Mouse (Mus musculus): ENCODE measurements at regions not wholly inside any gene's neighbourhood (a gene's known extent, or its start where the extent isn't known, plus 50 kb on each side); places are given as distances from the start of the nearest gene placed in this dataset.

- H3K27me3 ChIP-seq (ENCODE audit: control insufficient read depth, insufficient read depth, insufficient read length), result no peaks in the 10 kb centered on the region
- H3K79me2 ChIP-seq (ENCODE audit: control insufficient read depth, insufficient read depth), result no peaks in the 10 kb centered on the region
- H3K36me3 ChIP-seq (ENCODE audit: control insufficient read depth, insufficient read depth), result no peaks in the 10 kb centered on the region
- TF ChIP-seq CTCF (IDR thresholded peaks at IDR 0.05; ENCODE audit: control insufficient read depth, insufficient read depth, insufficient read length), result no peak
- TF ChIP-seq MAX (IDR thresholded peaks at IDR 0.05), result no peak
- TF ChIP-seq USF1 (IDR thresholded peaks at IDR 0.05; ENCODE audit: low read depth), result no peak
- no peak for TF ChIP-seq MYOD1 (IDR thresholded peaks at IDR 0.05; ENCODE audit: control insufficient read depth, insufficient read length, low read depth)
- no peak for TF ChIP-seq FOSL1 (IDR thresholded peaks at IDR 0.05; ENCODE audit: insufficient read depth, low read length, poor library complexity, severe bottlenecking)
- TF ChIP-seq CEBPB (IDR thresholded peaks at IDR 0.05; ENCODE audit: low read depth), result no peak
- H3K79me3 ChIP-seq (ENCODE audit: low read depth), result no peaks in the 10 kb centered on the region
- no peak overlapping the region for H3ac ChIP-seq (ENCODE audit: control insufficient read depth, insufficient read length, low read depth)
- no peak overlapping the region for H3K4me3 ChIP-seq (ENCODE audit: insufficient read depth, poor library complexity, severe bottlenecking)
Measured at GRCm38 (mm10) chr13:85498696-85499095, 209.8 kb upstream of the Rasa1 start.

GRCm38 (mm10) chr13:85484790-85485189, 195.9 kb upstream of the Rasa1 start:
- no peaks in the 10 kb centered on the region for H3K27me3 ChIP-seq (ENCODE audit: control insufficient read depth, insufficient read depth, insufficient read length)
- no peaks in the 10 kb centered on the region for H3K36me3 ChIP-seq (ENCODE audit: control insufficient read depth, insufficient read depth)
- H3K4me3 ChIP-seq (ENCODE audit: insufficient read depth, poor library complexity, severe bottlenecking), result no peak overlapping the region
- H3K79me3 ChIP-seq (ENCODE audit: low read depth), result no peaks in the 10 kb centered on the region
- TF ChIP-seq MAX (IDR thresholded peaks at IDR 0.05), result no peak
- no peak for TF ChIP-seq MYOD1 (IDR thresholded peaks at IDR 0.05; ENCODE audit: control insufficient read depth, insufficient read length, low read depth)
- no peak for TF ChIP-seq USF1 (IDR thresholded peaks at IDR 0.05; ENCODE audit: low read depth)
- no peak for TF ChIP-seq MYOG (IDR thresholded peaks at IDR 0.05; ENCODE audit: control insufficient read depth, extremely low read depth, insufficient read length)
- no peak for TF ChIP-seq FOSL1 (IDR thresholded peaks at IDR 0.05; ENCODE audit: insufficient read depth, low read length, poor library complexity, severe bottlenecking)
- no peak for TF ChIP-seq CTCF (IDR thresholded peaks at IDR 0.05; ENCODE audit: control insufficient read depth, insufficient read depth, insufficient read length)
- TF ChIP-seq CEBPB (IDR thresholded peaks at IDR 0.05; ENCODE audit: low read depth), result no peak
- no peaks in the 10 kb centered on the region for H3K79me2 ChIP-seq (ENCODE audit: control insufficient read depth, insufficient read depth)
- H3ac ChIP-seq (ENCODE audit: control insufficient read depth, insufficient read length, low read depth), result no peak overlapping the region

GRCm38 (mm10) chr13:85483348-85483747, 194.4 kb upstream of the Rasa1 start:
- Histone ChIP-seq H3ac (ENCODE audit: control insufficient read depth, insufficient read length, low read depth) (no peak overlapping the region), H3K27me3 (ENCODE audit: control insufficient read depth, insufficient read depth, insufficient read length) (no peaks in the 10 kb centered on the region), H3K36me3 (ENCODE audit: control insufficient read depth, insufficient read depth) (no peaks in the 10 kb centered on the region), H3K79me3 (ENCODE audit: low read depth) (no peaks in the 10 kb centered on the region), H3K79me2 (ENCODE audit: control insufficient read depth, insufficient read depth) (no peaks in the 10 kb centered on the region), H3K4me3 (ENCODE audit: insufficient read depth, poor library complexity, severe bottlenecking) (no peak overlapping the region)
- TF ChIP-seq MYOD1 (IDR thresholded peaks at IDR 0.05; ENCODE audit: control insufficient read depth, insufficient read length, low read depth), result no peak
- TF ChIP-seq CTCF (IDR thresholded peaks at IDR 0.05; ENCODE audit: control insufficient read depth, insufficient read depth, insufficient read length), result no peak
- no peak for TF ChIP-seq FOSL1 (IDR thresholded peaks at IDR 0.05; ENCODE audit: insufficient read depth, low read length, poor library complexity, severe bottlenecking)
- TF ChIP-seq USF1 (IDR thresholded peaks at IDR 0.05; ENCODE audit: low read depth), result no peak
- TF ChIP-seq MAX (IDR thresholded peaks at IDR 0.05), result no peak
- no peak for TF ChIP-seq MYOG (IDR thresholded peaks at IDR 0.05; ENCODE audit: control insufficient read depth, extremely low read depth, insufficient read length)
- TF ChIP-seq CEBPB (IDR thresholded peaks at IDR 0.05; ENCODE audit: low read depth), result no peak

GRCm38 (mm10) chr13:85479405-85479804, 190.5 kb upstream of the Rasa1 start:
- no peaks in the 10 kb centered on the region for H3K36me3 ChIP-seq (ENCODE audit: control insufficient read depth, insufficient read depth)
- H3K27me3 ChIP-seq (ENCODE audit: control insufficient read depth, insufficient read depth, insufficient read length), result no peaks in the 10 kb centered on the region
- no peaks in the 10 kb centered on the region for H3K79me3 ChIP-seq (ENCODE audit: low read depth)
- H3ac ChIP-seq (ENCODE audit: control insufficient read depth, insufficient read length, low read depth), result no peak overlapping the region
- no peaks in the 10 kb centered on the region for H3K79me2 ChIP-seq (ENCODE audit: control insufficient read depth, insufficient read depth)
- no peak overlapping the region for H3K4me3 ChIP-seq (ENCODE audit: insufficient read depth, poor library complexity, severe bottlenecking)
- TF ChIP-seq MAX (IDR thresholded peaks at IDR 0.05) (no peak), MYOD1 (IDR thresholded peaks at IDR 0.05; ENCODE audit: control insufficient read depth, insufficient read length, low read depth) (no peak), FOSL1 (IDR thresholded peaks at IDR 0.05; ENCODE audit: insufficient read depth, low read length, poor library complexity, severe bottlenecking) (no peak), CEBPB (IDR thresholded peaks at IDR 0.05; ENCODE audit: low read depth) (no peak), MYOG (IDR thresholded peaks at IDR 0.05; ENCODE audit: control insufficient read depth, extremely low read depth, insufficient read length) (no peak)

- Histone ChIP-seq H3K4me3 (ENCODE audit: insufficient read depth, poor library complexity, severe bottlenecking) (no peak overlapping the region), H3K79me2 (ENCODE audit: control insufficient read depth, insufficient read depth) (no peaks in the 10 kb centered on the region), H3ac (ENCODE audit: control insufficient read depth, insufficient read length, low read depth) (no peak overlapping the region), H3K79me3 (ENCODE audit: low read depth) (no peaks in the 10 kb centered on the region), H3K27me3 (ENCODE audit: control insufficient read depth, insufficient read depth, insufficient read length) (no peaks in the 10 kb centered on the region), H3K36me3 (ENCODE audit: control insufficient read depth, insufficient read depth) (no peaks in the 10 kb centered on the region)
- no peak for TF ChIP-seq FOSL1 (IDR thresholded peaks at IDR 0.05; ENCODE audit: insufficient read depth, low read length, poor library complexity, severe bottlenecking)
- no peak for TF ChIP-seq MYOG (IDR thresholded peaks at IDR 0.05; ENCODE audit: control insufficient read depth, extremely low read depth, insufficient read length)
- no peak for TF ChIP-seq MAX (IDR thresholded peaks at IDR 0.05)
- TF ChIP-seq CEBPB (IDR thresholded peaks at IDR 0.05; ENCODE audit: low read depth), result no peak
- no peak for TF ChIP-seq USF1 (IDR thresholded peaks at IDR 0.05; ENCODE audit: low read depth)
- TF ChIP-seq MYOD1 (IDR thresholded peaks at IDR 0.05; ENCODE audit: control insufficient read depth, insufficient read length, low read depth), result no peak
- TF ChIP-seq CTCF (IDR thresholded peaks at IDR 0.05; ENCODE audit: control insufficient read depth, insufficient read depth, insufficient read length), result no peak
Measured at GRCm38 (mm10) chr13:85476274-85476846, 187.4 kb upstream of the Rasa1 start.

- Histone ChIP-seq H3K79me3 (ENCODE audit: low read depth) (no peaks in the 10 kb centered on the region), H3K27me3 (ENCODE audit: control insufficient read depth, insufficient read depth, insufficient read length) (no peaks in the 10 kb centered on the region), H3K79me2 (ENCODE audit: control insufficient read depth, insufficient read depth) (no peaks in the 10 kb centered on the region), H3K4me3 (ENCODE audit: insufficient read depth, poor library complexity, severe bottlenecking) (no peak overlapping the region), H3ac (ENCODE audit: control insufficient read depth, insufficient read length, low read depth) (no peak overlapping the region), H3K36me3 (ENCODE audit: control insufficient read depth, insufficient read depth) (no peaks in the 10 kb centered on the region)
- TF ChIP-seq MYOG (IDR thresholded peaks at IDR 0.05; ENCODE audit: control insufficient read depth, extremely low read depth, insufficient read length) (no peak), MAX (IDR thresholded peaks at IDR 0.05) (no peak), MYOD1 (IDR thresholded peaks at IDR 0.05; ENCODE audit: control insufficient read depth, insufficient read length, low read depth) (no peak), CTCF (IDR thresholded peaks at IDR 0.05; ENCODE audit: control insufficient read depth, insufficient read depth, insufficient read length) (no peak), USF1 (IDR thresholded peaks at IDR 0.05; ENCODE audit: low read depth) (no peak), FOSL1 (IDR thresholded peaks at IDR 0.05; ENCODE audit: insufficient read depth, low read length, poor library complexity, severe bottlenecking) (no peak), CEBPB (IDR thresholded peaks at IDR 0.05; ENCODE audit: low read depth) (no peak)
Measured at GRCm38 (mm10) chr13:85471340-85471739, 182.4 kb upstream of the Rasa1 start.

Data from C2C12 (cell line).